Mouse (Mus musculus): ENCODE measurements around the gene Fam3a. TPM values are rescaled to one million over a fixed set of nuclear protein-coding genes. Genes with fewer than 3 reads are reported as not detected.

Fam3a gene
- 10 to 100 TPM; 30.1 to 32.3 TPM for polyA plus RNA-seq (2017; shearing (Covaris generic))

DNA sequence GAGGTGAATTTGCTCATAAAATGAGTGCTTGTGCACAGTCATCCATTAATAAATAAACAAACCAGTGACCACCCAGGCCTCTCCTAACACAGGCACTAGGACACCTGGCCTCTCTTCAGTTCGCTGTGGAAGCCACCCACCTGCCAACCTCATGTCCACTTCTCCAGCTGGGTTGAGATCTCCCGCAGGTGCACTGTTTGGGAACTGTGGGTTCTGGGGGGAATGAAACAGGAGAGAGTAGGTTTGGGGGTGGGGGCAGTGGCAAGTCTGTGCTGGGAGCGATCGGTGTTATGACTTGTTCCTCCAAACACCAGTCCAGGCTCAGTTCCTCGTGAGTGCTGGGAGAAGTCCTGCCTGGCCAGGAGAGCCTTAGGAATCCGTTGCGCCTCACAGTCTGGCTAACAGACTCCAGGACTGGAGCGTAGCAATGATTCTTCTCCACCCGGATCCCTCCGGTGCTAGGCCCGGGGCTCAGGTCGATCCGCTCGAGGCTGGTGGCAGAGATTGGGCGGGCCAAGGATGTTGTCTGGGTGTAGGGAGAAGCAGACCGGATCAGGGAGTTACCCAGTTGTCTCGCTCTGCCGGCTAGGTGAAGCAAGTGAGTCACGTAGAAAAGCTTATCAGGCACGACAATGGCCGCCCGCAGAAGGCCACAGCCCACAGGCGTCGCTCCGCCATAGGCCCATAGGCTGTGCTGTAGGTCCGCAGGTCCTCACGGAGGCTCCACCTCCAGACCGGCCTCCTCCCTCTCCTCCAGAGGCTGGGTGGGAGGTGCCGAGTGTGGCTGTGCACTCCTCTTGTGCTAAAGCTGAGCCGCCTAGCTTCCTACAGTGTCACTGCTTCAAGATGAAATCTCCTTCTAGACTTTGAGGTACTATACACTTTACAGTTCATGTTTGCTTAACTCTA lies at the start of gene Fam3a, which contains the start of gene Ikbkg:
Gene Fam3a (minus strand): TSS at position 738 of the 909 bp plus-strand sequence.
Gene Ikbkg (plus strand): TSS at position 756 of the 909 bp plus-strand sequence.

DNA sequence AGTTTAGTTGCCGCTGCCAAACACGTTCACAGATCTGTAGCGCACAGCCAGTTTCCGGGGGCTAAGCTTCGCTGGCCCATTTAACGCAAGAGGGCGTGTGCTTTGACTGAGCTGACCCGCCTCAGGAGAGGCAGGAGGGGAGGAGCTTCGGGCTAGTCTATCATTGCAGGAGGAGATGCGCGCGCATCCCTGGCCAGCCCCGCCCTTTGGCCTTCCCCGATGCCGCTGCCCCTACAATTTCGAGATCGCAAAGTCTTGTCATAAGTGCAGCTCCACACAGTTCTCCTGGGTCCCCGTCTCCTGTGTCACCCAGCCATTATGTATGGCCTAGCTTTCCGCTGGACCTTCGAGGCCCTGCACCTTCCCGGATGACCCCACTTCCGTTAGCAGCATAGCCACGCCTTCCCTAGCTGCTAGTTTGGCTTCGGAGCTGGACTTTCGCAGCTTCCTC lies 35.8 kb upstream of the Fam3a start, which contains the start of gene G6pdx:
Gene G6pdx (minus strand): TSS at position 369 of the 451 bp plus-strand sequence.

DNA sequence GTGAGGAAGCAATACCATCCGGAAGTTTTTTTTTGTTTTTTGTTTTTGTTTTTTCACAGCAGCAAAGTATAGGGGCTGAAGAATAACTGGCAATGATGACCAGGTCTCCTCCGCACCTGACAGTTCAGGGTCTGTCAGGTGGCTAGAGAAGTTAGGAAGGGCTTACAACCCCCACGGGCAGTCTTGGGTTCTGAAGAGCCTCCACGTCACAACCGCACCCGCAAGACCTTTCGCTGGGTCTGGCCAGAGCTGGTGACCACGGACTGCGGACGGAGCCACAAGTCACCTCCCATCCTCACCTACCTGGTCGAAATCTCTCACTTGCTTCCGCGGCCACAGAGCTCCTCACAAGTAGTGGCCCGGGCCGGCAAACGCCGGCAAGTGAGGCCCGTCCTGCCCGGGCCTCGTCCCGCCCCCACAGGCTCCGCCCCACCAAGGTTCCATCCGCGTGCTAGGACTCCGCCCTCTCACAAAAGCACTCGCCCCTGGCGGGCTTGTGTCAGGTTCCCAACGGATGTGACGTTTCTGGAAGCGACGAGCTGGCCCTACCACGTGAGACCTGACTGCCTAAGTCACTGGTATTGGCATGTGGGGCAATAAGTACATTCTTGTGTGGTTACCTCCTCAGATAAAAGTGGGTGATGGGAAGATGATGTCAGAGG lies 20.1 kb downstream of the Fam3a start, which contains the start of the genes Ubl4a and Slc10a3:
Gene Ubl4a (minus strand): TSS at position 331 of the 662 bp plus-strand sequence.
Gene Slc10a3 (minus strand): TSS at position 462 of the 662 bp plus-strand sequence.

DNA sequence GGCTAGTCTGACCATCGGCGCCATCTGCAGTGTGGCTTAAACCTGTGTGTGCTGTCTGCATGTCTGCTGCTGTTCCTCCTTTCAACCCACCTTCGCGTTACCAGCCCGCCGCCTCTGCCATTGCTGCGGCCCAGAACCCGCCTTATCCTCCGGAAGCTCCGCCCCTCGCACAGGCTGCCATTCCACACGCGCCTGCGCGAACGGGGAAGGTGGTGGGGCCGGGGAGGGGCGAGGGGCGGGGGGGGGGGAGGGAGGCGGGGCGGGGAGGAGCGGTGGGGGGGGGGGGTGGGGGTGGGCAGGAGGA lies 39.7 kb downstream of the Fam3a start, which contains the start of gene Lage3:
Gene Lage3 (minus strand): TSS at position 152 of the 304 bp plus-strand sequence.

Other genes with a start within 250 kb of the Fam3a start
- gene Tex28, start 225.4 kb downstream of the Fam3a start, polyA plus RNA-seq (2017; shearing (Covaris generic)): not detected
- 1 to 10 TPM; 1.6 to 5.7 TPM for gene Tktl1, start 216.0 kb downstream of the Fam3a start, polyA plus RNA-seq (2017; shearing (Covaris generic))
- gene Flna, start 143.5 kb downstream of the Fam3a start, polyA plus RNA-seq (2017; shearing (Covaris generic)): 100 to 1,000 TPM; 127 to 290 TPM
- 10 to 100 TPM; 69.5 to 74.3 TPM for gene Emd, start 138.6 kb downstream of the Fam3a start, polyA plus RNA-seq (2017; shearing (Covaris generic))
- gene Rpl10, start 122.5 kb downstream of the Fam3a start, polyA plus RNA-seq (2017; shearing (Covaris generic)): 10 to 100 TPM; 31.8 to 59.8 TPM
- gene Taz, start 111.4 kb downstream of the Fam3a start, polyA plus RNA-seq (2017; shearing (Covaris generic)): 100 to 1,000 TPM; 107 to 144 TPM
- gene Dnase1l1, start 110.9 kb downstream of the Fam3a start, polyA plus RNA-seq (2017; shearing (Covaris generic)): 10 to 100 TPM; 17.9 to 18.4 TPM
- 100 to 1,000 TPM; 143 to 153 TPM for gene Atp6ap1, start 96.2 kb downstream of the Fam3a start, polyA plus RNA-seq (2017; shearing (Covaris generic))
- gene Gdi1, start 88.3 kb downstream of the Fam3a start, polyA plus RNA-seq (2017; shearing (Covaris generic)): 100 to 1,000 TPM; 223 to 256 TPM
- 10 to 100 TPM; 67.2 to 91.4 TPM for gene Fam50a, start 80.2 kb downstream of the Fam3a start, polyA plus RNA-seq (2017; shearing (Covaris generic))
- gene Plxna3, start 64.2 kb downstream of the Fam3a start, polyA plus RNA-seq (2017; shearing (Covaris generic)): 1 to 10 TPM; 2.0 to 3.2 TPM
- 10 to 100 TPM; 54.4 to 73.1 TPM for gene Lage3, start 39.7 kb downstream of the Fam3a start, polyA plus RNA-seq (2017; shearing (Covaris generic))
- gene Ubl4a, start 20.1 kb downstream of the Fam3a start, polyA plus RNA-seq (2017; shearing (Covaris generic)): 10 to 100 TPM; 50.8 to 64.5 TPM
- 10 to 100 TPM; 27.8 to 37.9 TPM for gene Slc10a3, start 19.9 kb downstream of the Fam3a start, polyA plus RNA-seq (2017; shearing (Covaris generic))
- 10 to 100 TPM; 28.4 to 37.6 TPM for gene Ikbkg, start within 50 bp of the Fam3a start, polyA plus RNA-seq (2017; shearing (Covaris generic))
- gene G6pdx, start 35.9 kb upstream of the Fam3a start, polyA plus RNA-seq (2017; shearing (Covaris generic)): 10 to 100 TPM; 57.8 to 74.7 TPM
- gene Gm6880, start 88.1 kb upstream of the Fam3a start, polyA plus RNA-seq (2017; shearing (Covaris generic)): not detected
- gene Olfr1326-ps1, start 181.6 kb upstream of the Fam3a start, polyA plus RNA-seq (2017; shearing (Covaris generic)): not detected
- gene Olfr1325, start 199.4 kb upstream of the Fam3a start, polyA plus RNA-seq (2017; shearing (Covaris generic)): not detected

Data from activated CD4-positive, CD25-positive, alpha-beta regulatory T cell (primary cell).